Mouse (Mus musculus): ENCODE measurements around the gene Kdm4b. TPM values are rescaled to one million over a fixed set of nuclear protein-coding genes. Genes with fewer than 3 reads are reported as not detected.

Kdm4b gene
- polyA plus RNA-seq, 1 experiment from 2014 or later = 39.1 TPM

DNA sequence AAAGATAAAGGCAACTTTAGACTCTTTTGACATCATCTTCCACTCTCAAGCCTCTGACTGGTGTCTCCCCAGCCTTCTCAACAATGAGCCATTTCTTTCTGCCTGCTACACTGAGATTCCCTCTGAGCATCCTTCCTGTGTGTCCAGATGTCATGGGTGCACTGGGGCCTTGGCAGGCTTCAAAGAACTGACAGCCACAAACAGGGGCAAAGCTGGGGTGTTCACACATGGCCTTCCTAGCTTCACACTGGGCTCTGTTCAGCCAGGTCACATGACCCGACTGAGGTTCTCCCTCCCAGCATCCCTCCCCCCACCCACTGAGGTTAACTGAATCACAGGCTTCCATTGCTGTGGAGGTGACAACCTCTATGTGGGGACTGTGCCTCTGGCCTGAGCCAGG is 29.7 kb upstream of the Kdm4b start:
- Histone ChIP-seq H3K27ac (ENCODE audit: low read length) (no peak overlapping the region), H3K4me2 (replicated peaks; ENCODE audit: low read depth, low read length) (no peak overlapping the region), H3K9me3 (ENCODE audit: low read length) (no peaks in the 10 kb centered on the region), H3K36me3 (ENCODE audit: insufficient read depth, low read length) (no peaks in the 10 kb centered on the region), H3K4me3 (ENCODE audit: low read length) (no peak overlapping the region), H3K9ac (replicated peaks; ENCODE audit: low read length) (no peak overlapping the region), H3K4me1 (ENCODE audit: insufficient read depth, low read length) (peaks cover 15% of the 10 kb centered on the region), H3K27me3 (ENCODE audit: insufficient read depth, low read length) (no peaks in the 10 kb centered on the region)
- 63% methylated on average over 1 of the region's 1 CpGs for WGBS
- ATAC-seq (ENCODE audit: low FRiP score, low TSS enrichment) = no peak

DNA sequence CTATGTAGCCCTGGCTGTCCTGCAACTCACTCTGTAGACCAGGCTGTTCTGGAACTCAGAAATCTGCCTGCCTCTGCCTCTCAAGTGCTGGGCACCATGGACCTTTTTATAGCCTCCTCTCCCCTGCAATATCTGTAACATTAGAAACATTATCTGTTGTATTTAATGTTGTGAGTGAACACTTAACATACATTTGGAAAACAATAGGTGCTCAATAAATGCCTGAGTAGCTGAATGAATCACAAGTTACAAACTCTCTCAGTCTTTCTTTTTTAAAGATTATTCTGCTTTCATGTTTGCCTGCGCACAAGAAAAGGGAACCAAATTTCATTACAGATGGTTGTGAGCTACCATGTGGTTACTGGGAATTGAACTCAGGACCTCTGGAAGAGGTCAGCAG is 27.6 kb upstream of the Kdm4b start:
- no peaks in the 10 kb centered on the region for H3K27me3 ChIP-seq (ENCODE audit: insufficient read depth, low read length)
- H3K27ac ChIP-seq (ENCODE audit: low read length) = no peak overlapping the region
- ATAC-seq (ENCODE audit: low FRiP score, low TSS enrichment) = no peak
- H3K4me1 ChIP-seq (ENCODE audit: insufficient read depth, low read length) = peaks cover 7% of the 10 kb centered on the region
- H3K4me2 ChIP-seq (replicated peaks; ENCODE audit: low read depth, low read length) = no peak overlapping the region
- H3K36me3 ChIP-seq (ENCODE audit: insufficient read depth, low read length) = no peaks in the 10 kb centered on the region
- H3K9me3 ChIP-seq (ENCODE audit: low read length) = no peaks in the 10 kb centered on the region
- H3K9ac ChIP-seq (replicated peaks; ENCODE audit: low read length) = no peak overlapping the region
- H3K4me3 ChIP-seq (ENCODE audit: low read length) = no peak overlapping the region
- 100% methylated on average over 1 of the region's 1 CpGs for WGBS

DNA sequence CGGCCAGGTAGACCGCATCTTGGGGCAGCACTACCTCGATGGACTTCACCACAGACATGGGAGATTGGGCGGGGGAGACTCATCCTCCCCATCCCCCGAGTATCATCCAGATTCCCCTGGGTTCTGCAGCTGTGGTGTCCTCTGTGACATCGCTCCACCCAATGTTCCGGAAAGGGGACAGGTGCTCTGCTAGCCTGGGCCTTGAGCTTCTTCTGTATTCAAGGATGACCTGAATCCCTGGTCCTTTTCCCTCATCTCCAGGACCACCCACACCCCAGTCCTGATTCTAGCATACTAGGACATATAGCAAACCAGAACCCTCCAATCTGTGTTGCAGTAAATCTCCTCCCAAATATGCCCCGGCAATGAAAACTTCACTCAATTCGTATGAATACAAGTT is 25.7 kb upstream of the Kdm4b start, which contains the start of gene Arrdc5:
Arrdc5 (minus strand) TSS at position 101 of the 400 bp plus-strand sequence.
- no peak within 1 kb of the TSS for H3K4me3 ChIP-seq (ENCODE audit: low read length)
- H3K4me1 ChIP-seq (ENCODE audit: insufficient read depth, low read length) = peaks cover 13% of the 10 kb centered on the region
- H3K4me2 ChIP-seq (replicated peaks; ENCODE audit: low read depth, low read length) = no peak within 1 kb of the TSS
- H3K36me3 ChIP-seq (ENCODE audit: insufficient read depth, low read length) = no peaks in the 10 kb centered on the region
- H3K9ac ChIP-seq (replicated peaks; ENCODE audit: low read length) = no peak within 1 kb of the TSS
- no peaks in the 10 kb centered on the region for H3K9me3 ChIP-seq (ENCODE audit: low read length)
- no peak for ATAC-seq (ENCODE audit: low FRiP score, low TSS enrichment)
- no peak within 1 kb of the TSS for H3K27ac ChIP-seq (ENCODE audit: low read length)
- WGBS = 88% methylated on average over 9 of the region's 9 CpGs
- H3K27me3 ChIP-seq (ENCODE audit: insufficient read depth, low read length) = no peaks in the 10 kb centered on the region

DNA sequence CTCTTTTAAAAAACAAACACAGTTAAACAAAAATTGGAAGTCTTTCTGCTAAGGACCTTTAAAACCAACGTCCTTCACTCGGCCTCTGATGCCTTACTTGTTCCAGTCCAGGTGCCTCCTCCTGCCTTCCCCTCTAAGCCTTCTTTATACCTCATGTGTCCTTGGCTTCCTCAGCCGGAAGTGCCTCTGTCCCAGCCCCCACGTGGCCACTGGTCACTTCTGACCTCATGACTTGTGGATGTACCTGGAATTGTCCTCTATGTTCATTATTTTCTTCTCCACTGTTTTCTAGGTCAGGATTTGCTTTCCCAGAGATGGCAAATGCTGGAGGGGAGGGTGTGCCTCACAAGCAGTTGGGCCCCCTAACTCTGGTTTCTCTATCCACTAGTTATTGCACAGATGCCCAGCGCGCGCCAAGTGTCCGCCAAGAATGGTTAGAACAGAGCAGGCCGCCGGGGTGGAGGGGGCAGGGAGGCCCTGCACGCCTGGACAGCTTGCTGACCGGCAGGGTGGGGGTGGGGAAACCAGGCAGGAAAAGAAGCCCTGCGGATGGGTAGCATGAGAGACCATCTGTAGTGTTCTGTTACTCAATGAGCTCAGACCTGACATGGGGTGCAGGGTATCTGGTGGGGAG is 23.4 kb upstream of the Kdm4b start:
- peak; percentile 59 for ATAC-seq (ENCODE audit: low FRiP score, low TSS enrichment)
- Histone ChIP-seq H3K9me3 (ENCODE audit: low read length) (no peaks in the 10 kb centered on the region), H3K4me3 (ENCODE audit: low read length) (peak overlapping the region; percentile 74; the same call in 1 of the 2 replicates), H3K9ac (replicated peaks; ENCODE audit: low read length) (peak overlapping the region; percentile 50), H3K27ac (ENCODE audit: low read length) (peak overlapping the region; percentile 93), H3K27me3 (ENCODE audit: insufficient read depth, low read length) (no peaks in the 10 kb centered on the region), H3K4me2 (replicated peaks; ENCODE audit: low read depth, low read length) (peak overlapping the region; percentile 98), H3K36me3 (ENCODE audit: insufficient read depth, low read length) (peaks cover 12% of the 10 kb centered on the region; the same call in 1 of the 2 replicates), H3K4me1 (ENCODE audit: insufficient read depth, low read length) (peaks cover 36% of the 10 kb centered on the region)
- WGBS = 17% methylated on average over 13 of the region's 13 CpGs

DNA sequence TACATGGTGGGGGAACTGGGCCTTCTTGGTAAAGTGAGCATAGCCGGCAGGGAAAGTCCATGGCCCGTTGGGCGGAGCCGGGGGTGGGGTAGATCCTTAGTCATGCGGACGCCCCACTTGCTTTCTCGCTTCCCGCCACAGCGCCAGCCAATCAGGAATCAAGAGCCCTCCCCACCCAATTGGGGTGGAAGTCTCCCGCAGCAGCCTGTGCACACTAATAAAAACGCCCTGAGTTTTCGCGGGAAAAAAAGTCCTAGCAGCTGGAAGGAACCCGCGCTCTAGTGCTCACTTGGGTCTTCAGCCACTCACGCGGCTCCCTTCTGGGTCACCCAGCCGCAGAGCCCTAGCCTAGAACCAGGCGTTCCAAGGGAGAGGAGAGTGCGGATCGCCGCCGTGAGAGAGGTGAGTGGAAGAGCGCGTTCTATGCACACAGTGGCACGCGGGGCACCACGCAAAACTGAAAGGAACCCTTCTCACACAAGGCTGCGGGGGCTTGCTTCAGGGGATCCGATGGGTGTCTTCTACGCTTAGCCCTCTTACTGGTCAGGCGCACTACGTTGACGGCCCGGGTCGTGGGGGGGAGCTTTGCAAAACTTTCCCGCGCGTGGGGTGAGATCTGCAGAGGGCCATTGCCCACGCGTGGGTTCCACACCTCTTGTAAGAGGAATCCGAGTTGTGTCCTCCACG is 22.6 kb upstream of the Kdm4b start, which contains the start of gene Uhrf1:
Uhrf1 (plus strand) TSS at position 162 of the 687 bp plus-strand sequence.
- ATAC-seq (ENCODE audit: low FRiP score, low TSS enrichment) = peak; percentile 82
- peaks cover 44% of the 10 kb centered on the region for H3K4me1 ChIP-seq (ENCODE audit: insufficient read depth, low read length)
- peaks cover 20% of the 10 kb centered on the region; the same call in 1 of the 2 replicates for H3K36me3 ChIP-seq (ENCODE audit: insufficient read depth, low read length)
- under 1% methylated on average over 43 of the region's 43 CpGs for WGBS
- peak within 1 kb of the TSS; percentile 93 for H3K27ac ChIP-seq (ENCODE audit: low read length)
- peak within 1 kb of the TSS; percentile 79 for H3K9ac ChIP-seq (replicated peaks; ENCODE audit: low read length)
- H3K4me3 ChIP-seq (ENCODE audit: low read length) = peak within 1 kb of the TSS; percentile 74
- H3K27me3 ChIP-seq (ENCODE audit: insufficient read depth, low read length) = no peaks in the 10 kb centered on the region
- H3K9me3 ChIP-seq (ENCODE audit: low read length) = no peaks in the 10 kb centered on the region
- H3K4me2 ChIP-seq (replicated peaks; ENCODE audit: low read depth, low read length) = peak within 1 kb of the TSS; percentile 98

DNA sequence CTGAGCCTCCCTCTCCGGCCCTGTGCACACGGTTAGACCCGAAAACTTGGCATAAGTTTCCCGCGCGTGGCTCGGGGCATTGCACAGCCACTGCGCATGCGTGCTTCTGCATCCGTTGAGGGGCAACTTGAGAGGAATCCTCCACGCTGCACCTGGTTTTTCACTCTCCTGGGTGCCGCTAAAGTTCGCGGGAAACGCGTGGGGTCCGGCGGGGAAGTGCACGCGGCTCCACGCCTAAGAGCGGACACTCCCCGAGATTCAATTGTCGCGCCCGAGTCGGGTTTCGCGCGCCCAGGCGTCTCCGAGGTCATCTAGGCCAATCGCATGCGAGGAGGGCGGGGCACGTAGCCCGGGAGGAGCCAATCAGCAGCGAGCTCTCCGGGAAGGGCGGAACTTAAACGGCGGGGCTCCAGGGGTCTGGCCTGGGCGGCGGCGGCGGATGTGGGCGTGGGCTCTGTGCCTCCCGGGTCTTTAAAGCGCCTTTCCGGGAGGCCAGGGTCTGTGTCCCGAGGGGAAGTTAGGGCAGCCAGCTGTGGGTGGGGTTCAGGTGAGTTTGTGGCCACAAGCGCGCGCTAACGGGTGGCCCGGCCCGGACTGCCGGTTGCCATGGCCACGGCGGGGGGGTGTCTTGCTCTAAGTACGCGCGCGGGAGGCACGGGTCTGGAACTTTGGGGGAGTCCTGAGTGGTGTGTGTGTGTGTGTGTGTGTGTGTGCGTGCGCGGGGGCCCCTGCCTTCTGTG is 21.8 kb upstream of the Kdm4b start:
- peak overlapping the region; percentile 98 for H3K4me2 ChIP-seq (replicated peaks; ENCODE audit: low read depth, low read length)
- no peaks in the 10 kb centered on the region for H3K27me3 ChIP-seq (ENCODE audit: insufficient read depth, low read length)
- H3K4me3 ChIP-seq (ENCODE audit: low read length) = peak overlapping the region; percentile 74
- peak overlapping the region; percentile 93 for H3K27ac ChIP-seq (ENCODE audit: low read length)
- H3K9me3 ChIP-seq (ENCODE audit: low read length) = no peaks in the 10 kb centered on the region
- ATAC-seq (ENCODE audit: low FRiP score, low TSS enrichment) = peak; percentile 87
- H3K36me3 ChIP-seq (ENCODE audit: insufficient read depth, low read length) = peaks cover 27% of the 10 kb centered on the region
- peak overlapping the region; percentile 79 for H3K9ac ChIP-seq (replicated peaks; ENCODE audit: low read length)
- WGBS = under 1% methylated on average over 67 of the region's 68 CpGs
- H3K4me1 ChIP-seq (ENCODE audit: insufficient read depth, low read length) = peaks cover 52% of the 10 kb centered on the region

DNA sequence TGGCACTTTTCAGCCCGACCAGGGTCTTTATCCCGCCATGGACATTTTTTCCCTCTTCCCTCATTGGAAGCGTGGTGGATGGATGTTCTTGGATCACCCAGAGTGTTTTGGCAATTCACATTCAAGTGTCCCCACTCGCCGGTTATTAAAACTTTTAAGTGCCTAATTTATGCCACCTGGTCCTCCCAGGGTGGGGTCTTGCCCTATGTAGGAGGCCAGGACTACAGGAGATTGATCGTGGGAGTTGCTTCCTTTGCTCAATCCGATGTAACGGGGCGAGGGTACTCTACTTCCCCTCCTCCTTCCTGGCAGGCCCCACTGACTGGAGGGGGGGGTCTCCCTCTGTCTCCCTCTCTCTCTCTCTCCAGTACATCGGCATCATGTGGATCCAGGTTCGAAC is 21.1 kb upstream of the Kdm4b start:
- H3K27me3 ChIP-seq (ENCODE audit: insufficient read depth, low read length) = no peaks in the 10 kb centered on the region
- peak overlapping the region; percentile 74 for H3K4me3 ChIP-seq (ENCODE audit: low read length)
- WGBS = 5% methylated on average over 11 of the region's 11 CpGs
- no peaks in the 10 kb centered on the region for H3K9me3 ChIP-seq (ENCODE audit: low read length)
- peak overlapping the region; percentile 98 for H3K4me2 ChIP-seq (replicated peaks; ENCODE audit: low read depth, low read length)
- H3K36me3 ChIP-seq (ENCODE audit: insufficient read depth, low read length) = peaks cover 33% of the 10 kb centered on the region
- peak overlapping the region; percentile 2; the same call in 1 of the 2 replicates for H3K27ac ChIP-seq (ENCODE audit: low read length)
- no peak for ATAC-seq (ENCODE audit: low FRiP score, low TSS enrichment)
- H3K9ac ChIP-seq (replicated peaks; ENCODE audit: low read length) = peak overlapping the region; percentile 78
- H3K4me1 ChIP-seq (ENCODE audit: insufficient read depth, low read length) = peaks cover 53% of the 10 kb centered on the region

DNA sequence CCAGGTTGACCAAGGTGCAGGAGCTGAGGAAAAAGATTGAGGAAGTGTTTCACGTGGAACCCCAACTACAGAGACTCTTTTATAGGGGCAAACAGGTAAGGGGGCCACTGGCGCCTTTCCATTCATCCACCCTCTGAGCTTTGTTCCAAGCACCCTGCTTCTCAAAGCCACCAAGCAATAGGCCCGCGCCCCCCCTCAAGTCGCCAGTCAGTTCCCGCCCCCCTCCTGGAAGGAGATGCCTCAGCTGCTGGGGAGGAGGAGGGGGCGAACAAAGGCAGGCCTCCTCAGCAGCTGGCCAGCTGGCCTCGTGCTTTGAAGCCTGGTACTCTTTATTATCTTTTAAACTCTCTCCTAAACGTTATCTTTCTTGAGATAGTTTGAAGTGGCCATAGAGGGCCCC is 20.7 kb upstream of the Kdm4b start:
- H3K4me1 ChIP-seq (ENCODE audit: insufficient read depth, low read length) = peaks cover 53% of the 10 kb centered on the region
- peak overlapping the region; percentile 98 for H3K4me2 ChIP-seq (replicated peaks; ENCODE audit: low read depth, low read length)
- H3K4me3 ChIP-seq (ENCODE audit: low read length) = peak overlapping the region; percentile 74
- peaks cover 37% of the 10 kb centered on the region for H3K36me3 ChIP-seq (ENCODE audit: insufficient read depth, low read length)
- WGBS = 28% methylated on average over 9 of the region's 9 CpGs
- H3K27me3 ChIP-seq (ENCODE audit: insufficient read depth, low read length) = no peaks in the 10 kb centered on the region
- no peak for ATAC-seq (ENCODE audit: low FRiP score, low TSS enrichment)
- H3K9me3 ChIP-seq (ENCODE audit: low read length) = no peaks in the 10 kb centered on the region
- peak overlapping the region; percentile 78 for H3K9ac ChIP-seq (replicated peaks; ENCODE audit: low read length)
- peak overlapping the region; percentile 2; the same call in 1 of the 2 replicates for H3K27ac ChIP-seq (ENCODE audit: low read length)

DNA sequence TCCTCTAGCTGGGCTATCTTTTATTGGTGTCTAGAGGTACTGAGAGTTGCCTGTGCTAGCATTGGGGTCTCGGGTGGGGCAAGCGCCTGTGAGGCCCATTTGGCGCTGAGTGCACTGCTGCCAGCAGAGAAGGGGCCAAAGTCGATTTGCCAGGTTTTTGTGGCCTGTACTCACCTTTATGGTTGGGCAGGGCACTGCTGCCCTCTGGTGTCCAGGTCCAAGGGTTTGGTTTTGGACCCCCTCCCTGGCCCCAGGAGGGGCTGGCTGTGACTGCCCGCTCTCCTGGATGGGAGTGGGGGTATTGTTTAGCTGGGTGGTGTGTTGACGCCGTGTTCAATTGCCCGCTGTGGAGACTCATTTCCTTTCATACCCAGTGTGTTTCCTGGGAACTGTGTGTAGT is 20.0 kb upstream of the Kdm4b start:
- H3K27me3 ChIP-seq (ENCODE audit: insufficient read depth, low read length) = no peaks in the 10 kb centered on the region
- ATAC-seq (ENCODE audit: low FRiP score, low TSS enrichment) = no peak
- peaks cover 44% of the 10 kb centered on the region for H3K36me3 ChIP-seq (ENCODE audit: insufficient read depth, low read length)
- H3K27ac ChIP-seq (ENCODE audit: low read length) = peak overlapping the region; percentile 87; the same call in 1 of the 2 replicates
- no peaks in the 10 kb centered on the region for H3K9me3 ChIP-seq (ENCODE audit: low read length)
- peaks cover 53% of the 10 kb centered on the region for H3K4me1 ChIP-seq (ENCODE audit: insufficient read depth, low read length)
- peak overlapping the region; percentile 78 for H3K9ac ChIP-seq (replicated peaks; ENCODE audit: low read length)
- WGBS = 45% methylated on average over 8 of the region's 8 CpGs
- peak overlapping the region; percentile 74 for H3K4me3 ChIP-seq (ENCODE audit: low read length)
- peak overlapping the region; percentile 98 for H3K4me2 ChIP-seq (replicated peaks; ENCODE audit: low read depth, low read length)

Measured in kidney, embryonic 16.5 days (tissue).